Mouse (Mus musculus): ENCODE results near the gene Tnr.

DNA sequence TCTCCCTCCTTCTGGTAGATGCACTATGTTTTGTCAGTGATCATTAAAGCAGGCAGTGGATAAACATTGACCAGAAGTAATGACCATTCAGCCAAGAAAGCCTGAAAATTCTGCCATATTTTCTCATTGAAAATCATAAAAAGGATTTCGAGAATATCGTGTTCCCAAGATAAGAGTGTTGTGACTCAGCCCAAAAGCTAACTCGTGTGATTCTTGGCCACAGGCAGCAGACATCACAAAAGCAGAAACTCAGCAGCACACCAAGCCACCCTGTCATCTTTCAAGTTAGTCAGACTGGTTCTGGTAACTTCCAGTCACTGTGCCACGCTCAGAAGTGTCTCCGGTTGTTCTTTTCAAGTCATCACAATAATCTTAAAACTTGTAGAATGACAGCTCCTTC lies 367.0 kb downstream of the Tnr start:
- TF ChIP-seq CTCF (IDR thresholded peaks at IDR 0.05; ENCODE audit: borderline replicate concordance, control insufficient read depth, extremely low read depth, insufficient read depth, low read length, poor library complexity): no peak
- TF ChIP-seq POLR2A (IDR thresholded peaks at IDR 0.05; ENCODE audit: control insufficient read depth, extremely low read depth, insufficient read depth, low read length, poor library complexity): no peak
